Mouse (Mus musculus) neural tube, embryonic 11.5 days (tissue): ENCODE measurements around the gene Trim17. TPM values are rescaled to one million over a fixed set of nuclear protein-coding genes. Genes with fewer than 3 reads are reported as not detected.

Experiments used
- ATAC-seq: fragments of 200-750 bp; cut with Nextera tagmentation; 2 replicates; pipeline ENCODE4 v1.8.0; 2017; ENCODE audit warnings: moderate number of reproducible peaks, mild to moderate bottlenecking, moderate TSS enrichment, moderate library complexity; ENCODE audit not compliant: insufficient read depth, low FRiP score, low TSS enrichment
- DNase-seq: peaks from one replicate; pipeline ENCODE4 v3.0.0-alpha.2; 2015; ENCODE audit warnings: low spot score
- H3K27ac ChIP-seq: fragments of 300-500 bp; sonication (generic); 2 replicates; pipeline ENCODE4 v1.5.1; 2014; ENCODE audit warnings: low read depth, mild to moderate bottlenecking, low read length
- H3K27me3 ChIP-seq: fragments of 300-500 bp; sonication (generic); 2 replicates; pipeline ENCODE4 v1.6.1; 2014; ENCODE audit warnings: mild to moderate bottlenecking, low read length, mixed read lengths; ENCODE audit not compliant: control insufficient read depth, insufficient read depth
- H3K36me3 ChIP-seq: fragments of 300-500 bp; sonication (generic); 2 replicates; pipeline ENCODE4 v1.6.1; 2014; ENCODE audit warnings: mild to moderate bottlenecking, low read length, moderate library complexity, mixed read lengths; ENCODE audit not compliant: control insufficient read depth, insufficient read depth
- H3K4me1 ChIP-seq: fragments of 300-500 bp; sonication (generic); 2 replicates; pipeline ENCODE4 v1.6.1; 2014; ENCODE audit warnings: low read length, mixed read lengths; ENCODE audit not compliant: control insufficient read depth, insufficient read depth
- H3K4me2 ChIP-seq: fragments of 300-500 bp; sonication (generic); 2 replicates; pipeline ENCODE4 v1.6.1; 2014; ENCODE audit warnings: low read depth, mild to moderate bottlenecking, moderate library complexity
- H3K4me3 ChIP-seq: fragments of 300-500 bp; sonication (generic); 2 replicates; pipeline ENCODE4 v1.5.1; 2014; ENCODE audit warnings: low read depth, low read length
- H3K9ac ChIP-seq: fragments of 300-500 bp; sonication (generic); 2 replicates; pipeline ENCODE4 v1.6.1; 2014; ENCODE audit warnings: mild to moderate bottlenecking, low read length
- H3K9me3 ChIP-seq: fragments of 300-500 bp; sonication (generic); 2 replicates; pipeline ENCODE4 v1.6.1; 2016; ENCODE audit warnings: low read length; ENCODE audit not compliant: control insufficient read depth
- WGBS: fragments of 180-500 bp; shearing (Covaris S2); extraction: QIAGEN DNeasy Blood & Tissue Kit; methylation state at CpG from one replicate; pipeline ENCODE4 v1.1.7; 2014; 5-methylcytosine and 5-hydroxymethylcytosine counted together
- polyA plus RNA-seq: library from polyadenylated mRNA; unstranded; fragments of >200 nt; fragmentation: Nextera tagmentation; extraction: Ambion mirVana; gene quantifications from 2 replicates; pipeline ENCODE4 v1.2.1, GENCODE M21; 2014

Trim17 gene
- polyA plus RNA-seq, 1 experiment from 2014 or later, result 0.88 TPM

DNA sequence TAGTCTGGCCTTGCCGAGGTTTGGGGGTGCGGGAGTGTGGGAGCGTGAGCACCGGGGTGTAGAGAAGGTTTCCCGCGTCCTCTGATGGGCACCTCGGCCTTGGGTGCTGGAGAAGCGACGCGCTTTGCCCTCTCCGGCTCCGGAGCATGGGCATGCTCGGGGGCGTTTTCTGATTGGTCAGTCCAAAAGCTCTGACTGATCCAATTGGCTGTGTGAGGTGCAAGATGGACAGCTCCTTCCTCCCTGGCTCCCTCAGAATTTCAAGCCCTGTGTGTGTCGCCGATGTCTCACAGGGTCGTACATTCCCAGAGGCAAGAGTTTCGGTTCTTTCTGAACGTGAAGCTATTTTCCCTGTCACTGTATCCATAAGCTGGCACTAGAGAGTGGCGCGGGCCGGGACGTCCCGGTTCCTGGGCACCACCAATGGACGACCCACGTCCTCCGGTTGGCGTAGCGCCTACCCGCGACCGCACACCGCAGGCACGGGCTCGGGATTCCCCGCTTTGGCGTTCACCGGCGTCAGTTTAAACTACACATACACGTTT lies 5.5 kb downstream of the Trim17 start:
- Histone ChIP-seq H3K27me3 (no peaks in the 10 kb centered on the region), H3K27ac (no peak overlapping the region), H3K4me3 (peak overlapping the region; percentile 34), H3K9me3 (no peaks in the 10 kb centered on the region), H3K36me3 (no peaks in the 10 kb centered on the region), H3K4me1 (peaks cover 23% of the 10 kb centered on the region), H3K4me2 (peak overlapping the region; percentile 59), H3K9ac (peak overlapping the region; percentile 36)
- peak; percentile 82 for DNase-seq
- peak; percentile 80; the same call in 1 of the 2 replicates for ATAC-seq
- 3% methylated on average over 40 of the region's 40 CpGs for WGBS

DNA sequence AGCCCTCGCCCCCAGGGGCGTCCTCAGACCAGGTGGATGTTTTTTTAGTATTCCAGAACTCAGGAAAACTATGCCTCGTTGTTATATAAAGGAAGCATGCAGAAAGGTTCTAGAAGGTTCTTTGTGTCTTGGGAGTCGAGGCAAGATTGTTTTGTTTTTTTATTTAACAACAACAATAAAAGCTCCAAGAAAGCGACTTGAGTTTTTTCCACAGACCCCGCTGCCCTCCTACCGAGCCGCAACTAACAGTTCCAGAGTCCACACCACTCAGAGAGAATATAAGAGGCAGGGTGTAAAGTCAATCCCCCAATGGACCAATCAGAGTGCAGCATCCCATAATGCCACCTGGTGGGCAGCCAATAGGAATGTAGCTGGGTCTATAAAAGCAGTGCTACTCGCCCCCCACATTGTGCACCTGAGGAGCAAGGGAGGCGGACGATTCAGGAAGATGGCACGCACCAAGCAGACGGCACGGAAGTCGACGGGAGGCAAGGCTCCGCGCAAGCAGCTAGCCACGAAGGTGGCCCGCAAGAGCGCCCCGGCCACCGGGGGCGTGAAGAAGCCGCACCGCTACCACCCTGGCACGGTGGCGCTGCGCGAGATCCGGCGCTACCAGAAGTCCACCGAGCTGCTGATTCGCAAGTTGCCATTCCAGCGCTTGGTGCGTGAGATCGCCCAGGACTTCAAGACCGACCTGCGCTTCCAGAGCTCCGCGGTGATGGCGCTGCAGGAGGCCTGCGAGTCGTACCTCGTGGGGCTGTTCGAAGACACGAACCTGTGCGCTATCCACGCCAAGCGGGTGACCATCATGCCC lies 7.1 kb downstream of the Trim17 start:
- Histone ChIP-seq H3K9ac (no peak overlapping the region), H3K4me2 (no peak overlapping the region), H3K4me3 (no peak overlapping the region), H3K27ac (no peak overlapping the region), H3K9me3 (no peaks in the 10 kb centered on the region), H3K36me3 (no peaks in the 10 kb centered on the region), H3K4me1 (peaks cover 16% of the 10 kb centered on the region), H3K27me3 (no peaks in the 10 kb centered on the region)
- DNase-seq (no peak), ATAC-seq (no peak)
- WGBS, result 63% methylated on average over 50 of the region's 50 CpGs

DNA sequence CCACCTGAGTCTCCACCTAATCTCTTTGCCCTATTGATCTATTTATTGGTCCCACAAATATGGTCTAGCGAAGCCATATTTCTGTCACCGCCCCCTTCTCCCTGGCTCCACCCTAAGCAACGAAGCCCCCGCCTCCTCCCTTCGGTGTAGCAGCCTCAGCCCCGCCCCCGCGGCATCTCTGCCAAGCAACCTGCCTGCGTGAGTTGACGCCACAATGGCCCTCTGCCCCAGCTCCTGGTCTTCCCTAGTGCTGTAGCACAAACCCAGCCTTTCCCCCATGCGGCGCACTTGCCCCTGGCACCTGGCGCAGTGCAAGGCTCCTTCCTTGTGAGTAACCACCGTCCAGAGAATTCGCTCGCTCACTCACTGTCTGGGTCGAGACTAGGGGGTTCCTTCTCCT lies 9.1 kb downstream of the Trim17 start:
- ATAC-seq (no peak), DNase-seq (no peak)
- H3K4me2 ChIP-seq, result no peak overlapping the region
- no peak overlapping the region for H3K4me3 ChIP-seq
- no peaks in the 10 kb centered on the region for H3K9me3 ChIP-seq
- no peak overlapping the region for H3K9ac ChIP-seq
- WGBS, result 38% methylated on average over 17 of the region's 17 CpGs
- H3K4me1 ChIP-seq, result 0 out of 2 replicates have a peak, but pooled peaks cover 5% of the 10 kb centered on the region
- H3K27ac ChIP-seq, result no peak overlapping the region
- no peaks in the 10 kb centered on the region for H3K36me3 ChIP-seq
- H3K27me3 ChIP-seq, result no peaks in the 10 kb centered on the region

DNA sequence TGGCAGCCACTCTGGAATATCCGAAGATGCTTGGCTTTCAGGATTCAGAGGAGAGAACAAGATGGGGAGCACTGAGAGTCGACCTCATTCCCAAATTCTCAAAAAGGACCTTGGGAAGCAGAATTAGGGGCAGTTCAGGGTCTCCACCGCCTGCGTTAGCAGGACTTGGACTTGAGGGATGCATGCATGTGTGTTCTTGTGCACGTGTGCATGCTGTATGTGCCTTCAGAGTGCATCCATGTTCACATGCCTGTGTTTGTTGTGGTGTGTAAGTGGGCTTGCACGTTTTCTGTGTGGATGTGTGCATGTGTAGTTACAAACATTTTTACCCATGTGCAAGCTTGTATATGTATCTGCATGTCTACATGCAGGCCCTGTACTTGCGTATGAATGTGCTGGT lies 9.7 kb downstream of the Trim17 start:
- DNase-seq (no peak), ATAC-seq (no peak)
- H3K9ac ChIP-seq, result no peak overlapping the region
- 0 out of 2 replicates have a peak, but pooled peaks cover 5% of the 10 kb centered on the region for H3K4me1 ChIP-seq
- H3K9me3 ChIP-seq, result no peaks in the 10 kb centered on the region
- no peaks in the 10 kb centered on the region for H3K27me3 ChIP-seq
- WGBS, result 89% methylated on average over 7 of the region's 7 CpGs
- H3K27ac ChIP-seq, result no peak overlapping the region
- no peak overlapping the region for H3K4me3 ChIP-seq
- H3K4me2 ChIP-seq, result no peak overlapping the region
- H3K36me3 ChIP-seq, result no peaks in the 10 kb centered on the region

DNA sequence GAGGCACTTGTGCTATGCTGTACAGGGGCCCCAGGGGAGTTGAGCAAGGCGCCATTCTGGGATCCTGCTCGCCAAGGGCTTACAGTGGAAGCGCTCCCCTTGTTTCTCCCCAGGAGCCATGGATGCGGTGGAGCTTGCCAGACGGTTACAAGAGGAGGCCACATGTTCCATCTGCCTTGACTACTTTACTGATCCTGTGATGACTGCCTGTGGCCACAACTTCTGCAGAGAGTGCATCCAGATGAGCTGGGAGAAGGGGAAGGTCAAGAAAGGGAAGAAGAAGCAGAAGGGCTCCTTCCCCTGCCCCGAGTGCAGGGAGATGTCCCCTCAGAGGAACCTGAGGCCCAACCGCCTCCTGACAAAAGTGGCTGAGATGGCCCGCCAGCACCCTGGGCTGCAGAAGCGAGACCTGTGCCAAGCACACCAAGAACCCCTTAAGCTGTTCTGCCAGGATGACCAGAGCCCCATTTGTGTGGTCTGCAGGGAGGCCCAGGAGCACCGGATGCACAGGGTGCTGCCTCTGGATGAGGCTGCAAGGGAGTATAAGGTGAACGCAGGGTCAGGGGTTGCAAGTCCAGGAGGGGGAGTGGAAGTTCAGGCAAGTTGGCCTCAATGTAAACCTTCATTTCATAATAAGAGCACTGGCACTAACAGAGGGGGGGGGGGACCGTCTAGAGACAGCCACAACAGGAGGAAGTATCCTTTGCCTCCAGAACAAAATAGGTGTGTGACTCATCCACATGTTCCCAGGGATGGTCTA lies 10.7 kb downstream of the Trim17 start:
- DNase-seq (no peak), ATAC-seq (no peak)
- H3K27ac ChIP-seq, result no peak overlapping the region
- H3K4me1 ChIP-seq, result 0 out of 2 replicates have a peak, but pooled peaks cover 5% of the 10 kb centered on the region
- peaks cover 1% of the 10 kb centered on the region; the same call in 1 of the 2 replicates for H3K36me3 ChIP-seq
- H3K27me3 ChIP-seq, result no peaks in the 10 kb centered on the region
- H3K4me2 ChIP-seq, result no peak overlapping the region
- no peak overlapping the region for H3K9ac ChIP-seq
- H3K9me3 ChIP-seq, result no peaks in the 10 kb centered on the region
- WGBS, result 54% methylated on average over 12 of the region's 12 CpGs
- no peak overlapping the region for H3K4me3 ChIP-seq

DNA sequence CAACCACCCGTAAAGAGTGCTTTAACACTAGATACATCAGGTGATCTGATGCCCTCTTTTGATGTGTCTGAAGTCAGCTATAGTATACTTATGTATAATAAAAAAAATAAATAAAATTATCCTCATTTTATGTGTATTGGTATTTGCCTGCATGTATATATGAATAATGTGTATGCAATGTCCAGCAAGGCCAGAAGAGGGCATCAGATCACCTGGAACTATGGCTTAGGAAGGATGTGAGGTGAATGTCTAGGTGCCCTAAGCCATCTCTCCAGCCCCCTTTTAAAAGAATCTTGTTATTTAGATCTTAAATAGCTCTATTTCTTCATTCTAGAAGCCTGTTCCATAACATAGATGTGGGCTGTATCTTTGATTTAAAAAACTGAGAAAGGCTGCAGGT lies 12.9 kb downstream of the Trim17 start:
- Histone ChIP-seq H3K9ac (no peak overlapping the region), H3K4me2 (no peak overlapping the region), H3K4me3 (no peak overlapping the region), H3K27ac (no peak overlapping the region), H3K4me1 (0 out of 2 replicates have a peak, but pooled peaks cover 5% of the 10 kb centered on the region), H3K9me3 (no peaks in the 10 kb centered on the region), H3K27me3 (no peaks in the 10 kb centered on the region), H3K36me3 (peaks cover 4% of the 10 kb centered on the region; the same call in 1 of the 2 replicates)
- ATAC-seq (no peak), DNase-seq (no peak)
- WGBS, result 97% methylated on average over 1 of the region's 1 CpGs

DNA sequence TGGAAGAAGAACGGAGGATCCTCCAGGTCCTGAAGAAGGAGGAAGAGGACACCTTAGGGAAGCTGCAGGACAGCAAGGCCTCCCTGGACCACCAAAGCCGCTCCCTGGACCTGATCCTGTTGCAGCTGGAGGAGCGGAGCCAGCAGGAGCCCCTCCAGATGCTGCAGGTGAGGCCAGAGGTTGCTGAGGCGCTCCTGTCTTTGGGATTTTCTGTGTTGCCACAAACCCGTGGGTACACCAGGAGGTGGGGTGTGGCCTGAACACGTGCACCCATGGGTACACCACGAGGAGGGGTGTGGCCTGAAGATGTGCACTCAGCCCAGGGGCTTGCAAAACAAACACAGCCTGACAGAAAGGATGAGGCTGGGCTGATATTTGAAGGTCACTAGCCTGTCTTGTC lies 14.1 kb downstream of the Trim17 start:
- no peak for ATAC-seq
- H3K4me2 ChIP-seq, result no peak overlapping the region
- H3K4me1 ChIP-seq, result 0 out of 2 replicates have a peak, but pooled peaks cover 5% of the 10 kb centered on the region
- no peaks in the 10 kb centered on the region for H3K27me3 ChIP-seq
- no peak overlapping the region for H3K27ac ChIP-seq
- no peak overlapping the region for H3K9ac ChIP-seq
- no peaks in the 10 kb centered on the region for H3K9me3 ChIP-seq
- peaks cover 4% of the 10 kb centered on the region; the same call in 1 of the 2 replicates for H3K36me3 ChIP-seq
- WGBS, result 87% methylated on average over 7 of the region's 7 CpGs
- DNase-seq, result no peak
- H3K4me3 ChIP-seq, result no peak overlapping the region

DNA sequence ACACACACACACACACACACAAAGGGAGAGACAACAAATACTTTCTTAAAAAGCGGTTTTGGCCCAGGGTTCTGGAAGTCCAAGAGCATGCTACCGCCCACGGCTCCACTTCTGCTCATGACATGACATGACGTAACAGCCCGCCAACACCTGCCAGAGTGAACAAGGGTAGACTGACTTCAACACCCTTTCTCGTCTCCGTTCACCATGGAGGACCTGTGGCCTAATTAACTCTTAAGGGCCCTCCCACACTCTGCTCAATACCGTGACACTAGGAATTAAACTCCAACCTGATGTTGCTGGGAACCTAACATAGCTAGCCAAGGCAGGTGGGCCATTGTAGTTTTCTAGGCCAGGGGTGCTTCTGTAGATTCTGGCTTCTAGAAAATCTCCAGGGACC lies 14.5 kb downstream of the Trim17 start:
- H3K36me3 ChIP-seq, result peaks cover 4% of the 10 kb centered on the region; the same call in 1 of the 2 replicates
- H3K9me3 ChIP-seq, result no peaks in the 10 kb centered on the region
- H3K4me1 ChIP-seq, result 0 out of 2 replicates have a peak, but pooled peaks cover 5% of the 10 kb centered on the region
- no peak overlapping the region for H3K4me3 ChIP-seq
- no peaks in the 10 kb centered on the region for H3K27me3 ChIP-seq
- no peak for ATAC-seq
- no peak overlapping the region for H3K27ac ChIP-seq
- no peak for DNase-seq
- 86% methylated on average over 8 of the region's 8 CpGs for whole genome bisulfite sequencing
- no peak overlapping the region for H3K9ac ChIP-seq
- no peak overlapping the region for H3K4me2 ChIP-seq
